Mouse (Mus musculus) heart, embryonic 14.5 days (tissue): Measurements from ENCODE around the gene Usp6nl. TPM values are rescaled to one million over a fixed set of nuclear protein-coding genes. Genes with fewer than 3 reads are reported as not detected.

Experiments used
- polyA plus RNA-seq: library from polyadenylated mRNA; unstranded; fragments of >200 nt; fragmentation: Nextera tagmentation; extraction: Ambion mirVana; gene quantifications from 2 replicates; pipeline ENCODE4 v1.2.1, GENCODE M21; 2014

The Usp6nl gene
- polyA plus RNA-seq, 1 experiment from 2014 or later = 6.7 TPM

Other genes starting within 250 kb of the Usp6nl start
- gene Proser2, start 192.5 kb upstream of the Usp6nl start, polyA plus RNA-seq = 11.3 and 14.8 TPM in 2 replicates
- gene Echdc3, start 109.6 kb upstream of the Usp6nl start, polyA plus RNA-seq = 11.0 and 12.0 TPM in 2 replicates